Mouse (Mus musculus): ENCODE measurements around the gene Cobl. TPM values are rescaled to one million over a fixed set of nuclear protein-coding genes. Genes with fewer than 3 reads are reported as not detected.

Gene Cobl
- 2.3 and 4.4 TPM in 2 replicates for polyA plus RNA-seq (2012; ENCODE audit: insufficient read depth, insufficient read length, missing spikeins)

GRCm38 (mm10) chr11:12464181-12465162 is at the start of gene Cobl:
Cobl (minus strand) TSS chr11:12464960.
- H3K27ac ChIP-seq (replicated peaks; ENCODE audit: low read depth, low read length) = no peak within 1 kb of the TSS
- no peaks in the 10 kb centered on the region for H3K4me1 ChIP-seq (ENCODE audit: control insufficient read depth, insufficient read depth, insufficient read length, low read length)
- peak within 1 kb of the TSS; percentile 51 for H3K4me3 ChIP-seq (ENCODE audit: insufficient read depth, low read depth, low read length)

DNA sequence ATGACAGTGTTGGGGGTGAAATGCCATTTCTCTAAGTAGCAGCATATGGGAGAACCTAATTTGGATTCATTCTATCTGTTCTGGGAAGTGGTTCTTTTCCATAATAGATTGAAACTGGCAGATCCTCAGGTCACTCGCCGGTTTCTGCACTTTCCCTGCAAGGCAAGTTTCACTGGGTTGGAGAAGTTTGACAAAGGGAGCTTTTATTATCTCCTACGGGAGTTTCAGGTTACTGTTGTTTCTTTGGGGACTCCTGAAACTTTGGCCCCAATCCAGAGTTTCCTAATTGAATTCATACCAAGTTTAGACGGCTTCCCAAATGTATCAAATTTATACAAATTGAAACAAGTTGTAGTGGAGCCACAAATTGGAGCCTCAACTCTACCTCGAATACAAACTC is 49.0 kb upstream of the Cobl start:
- H3K4me3 ChIP-seq (ENCODE audit: insufficient read depth, low read depth, low read length) = no peak overlapping the region
- no peak overlapping the region for H3K27ac ChIP-seq (replicated peaks; ENCODE audit: low read depth, low read length)
- no peaks in the 10 kb centered on the region for H3K4me1 ChIP-seq (ENCODE audit: control insufficient read depth, insufficient read depth, insufficient read length, low read length)

- no peak overlapping the region for H3K27ac ChIP-seq (replicated peaks; ENCODE audit: low read depth, low read length)
- H3K4me1 ChIP-seq (ENCODE audit: control insufficient read depth, insufficient read depth, insufficient read length, low read length) = no peaks in the 10 kb centered on the region
- no peak overlapping the region for H3K4me3 ChIP-seq (ENCODE audit: insufficient read depth, low read depth, low read length)
These were observed 41.7 kb upstream of the Cobl start for GRCm38 (mm10) chr11:12506371-12506890.

DNA sequence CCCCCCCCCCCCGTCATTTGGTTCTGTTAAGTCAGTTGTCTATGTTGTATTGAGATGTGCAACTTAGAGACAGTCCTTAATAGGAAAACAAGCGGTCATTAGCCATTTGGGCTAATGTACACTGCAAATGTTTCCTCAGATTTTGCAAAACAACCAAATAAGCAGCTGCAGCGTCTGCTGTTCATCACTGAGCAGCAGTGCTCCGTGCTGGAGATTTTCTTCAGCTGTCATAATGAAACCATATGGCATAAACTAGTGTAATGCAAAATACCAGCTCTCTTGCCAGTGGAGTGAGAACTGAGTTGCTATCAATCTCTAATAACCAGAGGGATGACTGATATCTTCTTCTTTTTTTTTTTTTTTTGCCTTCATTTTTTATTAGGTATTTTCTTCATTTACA is 39.0 kb upstream of the Cobl start:
- Histone ChIP-seq H3K27ac (replicated peaks; ENCODE audit: low read depth, low read length) (no peak overlapping the region), H3K4me1 (ENCODE audit: control insufficient read depth, insufficient read depth, insufficient read length, low read length) (no peaks in the 10 kb centered on the region), H3K4me3 (ENCODE audit: insufficient read depth, low read depth, low read length) (no peak overlapping the region)

- Histone ChIP-seq H3K27ac (replicated peaks; ENCODE audit: low read depth, low read length) (no peak overlapping the region), H3K4me1 (ENCODE audit: control insufficient read depth, insufficient read depth, insufficient read length, low read length) (no peaks in the 10 kb centered on the region), H3K4me3 (ENCODE audit: insufficient read depth, low read depth, low read length) (no peak overlapping the region)
These were observed 37.0 kb upstream of the Cobl start for GRCm38 (mm10) chr11:12501721-12502120.

GRCm38 (mm10) chr11:12493791-12494190 is 29.0 kb upstream of the Cobl start:
- H3K4me1 ChIP-seq (ENCODE audit: control insufficient read depth, insufficient read depth, insufficient read length, low read length) = no peaks in the 10 kb centered on the region
- no peak overlapping the region for H3K4me3 ChIP-seq (ENCODE audit: insufficient read depth, low read depth, low read length)

GRCm38 (mm10) chr11:12479856-12480403 is 15.2 kb upstream of the Cobl start:
- Histone ChIP-seq H3K4me3 (ENCODE audit: insufficient read depth, low read depth, low read length) (no peak overlapping the region), H3K4me1 (ENCODE audit: control insufficient read depth, insufficient read depth, insufficient read length, low read length) (no peaks in the 10 kb centered on the region), H3K27ac (replicated peaks; ENCODE audit: low read depth, low read length) (no peak overlapping the region)

More at GRCm38 (mm10) chr11:12493791-12494190, 29.0 kb upstream of the Cobl start:
- H3K27ac ChIP-seq (replicated peaks; ENCODE audit: low read depth, low read length) = no peak overlapping the region

DNA sequence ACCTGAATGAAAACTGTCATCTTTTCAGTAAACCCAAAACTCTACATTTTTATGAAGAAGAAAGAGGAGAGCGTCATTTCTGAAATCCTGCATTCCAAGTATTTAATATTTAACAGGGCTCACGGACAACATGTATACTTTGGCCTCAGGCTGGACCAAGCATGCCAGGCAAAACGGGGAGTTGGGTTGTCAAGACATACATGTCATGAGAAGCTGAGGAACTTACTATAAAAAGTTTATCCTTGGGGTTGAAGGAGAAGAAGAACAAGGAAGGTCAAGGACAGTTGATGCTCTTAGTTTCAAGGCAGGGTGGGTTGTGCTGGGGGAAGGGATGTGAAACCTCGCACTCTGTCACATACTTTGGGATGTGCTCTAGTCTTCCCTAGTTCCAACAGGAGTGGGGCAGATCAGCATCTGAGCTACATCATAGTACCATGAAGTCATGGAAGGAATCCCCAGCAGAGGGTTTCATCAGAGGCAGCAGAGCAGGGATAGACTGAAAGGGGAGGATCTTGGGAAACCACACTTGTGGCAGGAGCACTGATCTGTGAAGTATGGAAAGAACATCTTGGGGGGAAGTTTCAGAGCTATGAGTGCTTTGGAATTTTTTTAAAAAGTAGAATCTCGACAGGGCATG is 9.7 kb upstream of the Cobl start:
- Histone ChIP-seq H3K4me3 (ENCODE audit: insufficient read depth, low read depth, low read length) (no peak overlapping the region), H3K4me1 (ENCODE audit: control insufficient read depth, insufficient read depth, insufficient read length, low read length) (no peaks in the 10 kb centered on the region), H3K27ac (replicated peaks; ENCODE audit: low read depth, low read length) (no peak overlapping the region)

- Histone ChIP-seq H3K4me1 (ENCODE audit: control insufficient read depth, insufficient read depth, insufficient read length, low read length) (no peaks in the 10 kb centered on the region), H3K4me3 (ENCODE audit: insufficient read depth, low read depth, low read length) (no peak overlapping the region), H3K27ac (replicated peaks; ENCODE audit: low read depth, low read length) (no peak overlapping the region)
These were observed 9.0 kb upstream of the Cobl start for GRCm38 (mm10) chr11:12473625-12474298.

DNA sequence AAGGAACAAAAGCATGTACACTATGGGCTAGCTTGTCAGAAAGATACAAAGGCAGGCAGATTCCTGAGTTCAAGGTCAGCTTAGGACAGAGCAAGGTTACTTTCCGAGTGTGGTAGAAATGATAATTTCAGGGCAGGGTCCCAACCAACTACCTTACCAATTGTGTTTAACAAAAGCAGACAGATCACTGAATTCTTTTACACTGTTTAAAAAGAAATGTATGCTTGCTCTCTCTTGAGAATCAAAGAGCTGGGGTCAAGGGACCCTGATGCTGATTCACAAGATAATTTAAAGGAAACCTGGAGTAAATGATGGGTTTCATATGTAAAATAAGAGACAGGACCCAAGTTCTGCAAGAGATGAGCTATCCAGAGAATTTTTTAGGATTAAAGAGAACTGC is 4.9 kb upstream of the Cobl start:
- H3K4me3 ChIP-seq (ENCODE audit: insufficient read depth, low read depth, low read length) = no peak overlapping the region
- H3K27ac ChIP-seq (replicated peaks; ENCODE audit: low read depth, low read length) = no peak overlapping the region
- H3K4me1 ChIP-seq (ENCODE audit: control insufficient read depth, insufficient read depth, insufficient read length, low read length) = no peaks in the 10 kb centered on the region

GRCm38 (mm10) chr11:12468661-12469060 is 3.9 kb upstream of the Cobl start:
- H3K4me3 ChIP-seq (ENCODE audit: insufficient read depth, low read depth, low read length) = no peak overlapping the region
- no peak overlapping the region for H3K27ac ChIP-seq (replicated peaks; ENCODE audit: low read depth, low read length)
- H3K4me1 ChIP-seq (ENCODE audit: control insufficient read depth, insufficient read depth, insufficient read length, low read length) = no peaks in the 10 kb centered on the region

DNA sequence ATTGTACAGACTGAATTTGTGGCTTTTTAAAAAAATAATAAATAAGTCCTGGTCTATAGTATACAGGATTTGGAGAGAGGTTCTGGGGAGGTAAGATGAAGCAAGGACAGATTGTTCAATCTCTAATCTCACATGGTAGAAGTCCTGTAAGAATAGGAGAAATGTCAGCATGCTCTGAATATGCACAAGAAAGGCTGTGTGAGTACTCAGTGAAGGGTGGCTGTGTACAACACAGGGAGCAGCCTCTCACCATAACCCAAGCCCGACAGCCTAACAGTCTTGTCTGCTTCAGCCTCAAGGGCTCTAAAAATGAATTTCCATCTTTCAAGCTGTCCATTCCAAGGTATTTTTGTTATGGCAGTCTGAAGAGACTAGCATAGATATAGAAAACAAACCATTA is 3.1 kb upstream of the Cobl start:
- no peak overlapping the region for H3K4me3 ChIP-seq (ENCODE audit: insufficient read depth, low read depth, low read length)
- no peak overlapping the region for H3K27ac ChIP-seq (replicated peaks; ENCODE audit: low read depth, low read length)
- no peaks in the 10 kb centered on the region for H3K4me1 ChIP-seq (ENCODE audit: control insufficient read depth, insufficient read depth, insufficient read length, low read length)

- H3K4me1 ChIP-seq (ENCODE audit: control insufficient read depth, insufficient read depth, insufficient read length, low read length) = no peaks in the 10 kb centered on the region
- no peak overlapping the region for H3K4me3 ChIP-seq (ENCODE audit: insufficient read depth, low read depth, low read length)
- H3K27ac ChIP-seq (replicated peaks; ENCODE audit: low read depth, low read length) = no peak overlapping the region
These were observed 2.5 kb upstream of the Cobl start for GRCm38 (mm10) chr11:12467217-12467616.

GRCm38 (mm10) chr11:12466606-12467005 is 1.8 kb upstream of the Cobl start:
- Histone ChIP-seq H3K27ac (replicated peaks; ENCODE audit: low read depth, low read length) (no peak overlapping the region), H3K4me3 (ENCODE audit: insufficient read depth, low read depth, low read length) (no peak overlapping the region), H3K4me1 (ENCODE audit: control insufficient read depth, insufficient read depth, insufficient read length, low read length) (no peaks in the 10 kb centered on the region)

- H3K27ac ChIP-seq (replicated peaks; ENCODE audit: low read depth, low read length) = no peak overlapping the region
- peak overlapping the region; percentile 51; the same call in 1 of the 2 replicates for H3K4me3 ChIP-seq (ENCODE audit: insufficient read depth, low read depth, low read length)
- H3K4me1 ChIP-seq (ENCODE audit: control insufficient read depth, insufficient read depth, insufficient read length, low read length) = no peaks in the 10 kb centered on the region
These were observed 469 bp upstream of the Cobl start for GRCm38 (mm10) chr11:12465229-12465628.

All from brown adipose tissue, adult 24 weeks (tissue).